ENCODE assay signal across 9 mouse cellular contexts in the genomic region with DNA sequence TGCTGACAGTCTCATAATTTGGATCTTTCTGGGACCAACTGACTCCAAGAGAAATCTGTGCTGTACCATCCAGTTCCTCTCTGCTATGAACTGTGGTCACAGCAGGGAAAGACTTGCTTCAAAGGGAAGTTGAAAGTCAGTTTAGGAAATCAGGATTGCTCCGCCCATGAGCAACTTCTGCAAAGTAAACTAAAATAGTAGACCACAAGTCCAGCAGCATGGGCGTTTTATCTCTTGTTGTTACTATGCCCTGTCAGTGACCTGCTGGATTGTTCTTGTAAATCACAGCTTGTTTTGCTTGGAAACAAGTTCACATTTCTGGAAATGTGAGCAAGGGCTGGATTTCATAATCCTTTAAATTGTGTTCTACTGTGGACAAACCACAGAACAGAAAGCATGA. TPM values are rescaled to one million over a fixed set of nuclear protein-coding genes. Genes with fewer than 3 reads are reported as not detected.
DNase-seq lines count a peak whose midpoint lies in the region; ATAC-seq and TF ChIP-seq lines count a peak whose summit lies in the region.
"Had no signal": no experiment of that assay in that cellular context is flagged by ENCODE, and none has a peak within 500 bp of the region (broad histone marks: within the 10 kb centered on the region; RNA-seq: fewer than 3 reads in every experiment).

No protein-coding gene starts in this region.

- no peaks in the 10 kb centered on the region for H3K9me3 ChIP-seq in liver, embryonic 12.5 days (replicated peaks)
- no peaks in the 10 kb centered on the region for H3K9me3 ChIP-seq in stomach, postnatal 0 days (ENCODE audit: control insufficient read depth, low read length)
- H3K9me3 ChIP-seq: limb, embryonic 15.5 days had no signal

- H3K9ac ChIP-seq in liver, embryonic 12.5 days = no peak overlapping the region
- H3K9ac ChIP-seq in stomach, postnatal 0 days (ENCODE audit: low read length) = no peak overlapping the region
- H3K9ac ChIP-seq: limb, embryonic 15.5 days had no signal

- peak; percentile 49; the same call in 1 of the 2 replicates for ATAC-seq in liver, embryonic 12.5 days
- peak; percentile 64 for ATAC-seq in stomach, postnatal 0 days (ENCODE audit: low FRiP score, low TSS enrichment)

- no peak overlapping the region for H3K4me3 ChIP-seq in liver, embryonic 12.5 days
- H3K4me3 ChIP-seq in stomach, postnatal 0 days (ENCODE audit: low read depth, low read length) = no peak overlapping the region
- H3K4me3 ChIP-seq: limb, embryonic 15.5 days had no signal

- DNase-seq in adrenal gland, adult 8-10 months = peak; percentile 14
- no peak for DNase-seq in adrenal gland, postnatal 4 days (ENCODE audit: low spot score in 2 of 2)
- peak; percentile 23 to 42 for DNase-seq in urinary bladder, postnatal 36 days (ENCODE audit: low spot score in 2 of 2)
- no peak for DNase-seq in urinary bladder, postnatal 10 days (ENCODE audit: low spot score)
- no peak for DNase-seq in stomach, postnatal 0 days (ENCODE audit: low spot score)
- DNase-seq in thymus, postnatal 10 days (ENCODE audit: low spot score in 2 of 2) = no peak
- no peak for DNase-seq in neural tube, embryonic 10.5 days (ENCODE audit: extremely low spot score, low spot score)

- no peaks in the 10 kb centered on the region for H3K4me1 ChIP-seq in liver, embryonic 12.5 days
- H3K4me1 ChIP-seq in stomach, postnatal 0 days (replicated peaks; ENCODE audit: control insufficient read depth, insufficient read depth) = no peaks in the 10 kb centered on the region
- H3K4me1 ChIP-seq: limb, embryonic 15.5 days had no signal

- TF ChIP-seq EP300 in stomach, postnatal 0 days (optimal IDR thresholded peaks at IDR 0.05) = no peak

- H3K27me3 ChIP-seq in liver, embryonic 12.5 days (replicated peaks) = no peaks in the 10 kb centered on the region
- H3K27me3 ChIP-seq in stomach, postnatal 0 days (ENCODE audit: control insufficient read depth, insufficient read depth, low read length) = no peaks in the 10 kb centered on the region
- H3K27me3 ChIP-seq: limb, embryonic 15.5 days had no signal

- no peaks in the 10 kb centered on the region for H3K36me3 ChIP-seq in liver, embryonic 12.5 days
- H3K36me3 ChIP-seq in stomach, postnatal 0 days (ENCODE audit: control insufficient read depth, insufficient read depth, low read length) = no peaks in the 10 kb centered on the region
- H3K36me3 ChIP-seq: limb, embryonic 15.5 days had no signal

- no peak overlapping the region for H3K27ac ChIP-seq in liver, embryonic 12.5 days
- H3K27ac ChIP-seq in stomach, postnatal 0 days (replicated peaks) = no peak overlapping the region
- H3K27ac ChIP-seq: limb, embryonic 15.5 days had no signal

- H3K4me2 ChIP-seq in liver, embryonic 12.5 days = no peak overlapping the region
- no peak overlapping the region for H3K4me2 ChIP-seq in stomach, postnatal 0 days (replicated peaks; ENCODE audit: low read depth)
- H3K4me2 ChIP-seq: limb, embryonic 15.5 days had no signal

- 16% methylated on average over 2 of the region's 2 CpGs for WGBS in liver, embryonic 12.5 days (ENCODE audit: insufficient replicate concordance)
- 31% methylated on average over 2 of the region's 2 CpGs for WGBS in stomach, postnatal 0 days

- no peak for TF ChIP-seq CTCF in stomach, postnatal 0 days (IDR thresholded peaks at IDR 0.05; ENCODE audit: low read depth)

RNA-seq across cellular contexts. Expression of a gene that starts 0.4 kb away (rescaled TPM):
- 100 to 1,000 TPM; 235 to 356 (median 285) TPM for total RNA-seq in adrenal gland, adult 8-10 months (2022)
- 100 to 1,000 TPM; 101 to 119 TPM for total RNA-seq in adrenal gland, postnatal 4 days (2021)
- polyA plus RNA-seq in liver, embryonic 12.5 days (2016; fragmentation: Nextera tagmentation; extraction: Ambion mirVana) = 3.1 and 3.7 TPM in 2 replicates
- 4.7 and 5.3 TPM in 2 replicates for polyA plus RNA-seq in stomach, postnatal 0 days (2015; fragmentation: Nextera tagmentation; extraction: Ambion mirVana)

Comparison
In these comparisons a context has a peak if more than half of its experiments do, and no peak if none do; other contexts are left out.
1. DNase-seq: peak in adrenal gland, adult 8-10 months (single experiment) and urinary bladder, postnatal 36 days (2 of 2); none in adrenal gland, postnatal 4 days (0 of 2), urinary bladder, postnatal 10 days (single experiment), stomach, postnatal 0 days (single experiment), thymus, postnatal 10 days (0 of 2) and neural tube, embryonic 10.5 days (single experiment).